Mouse (Mus musculus) liver, adult 2 months (tissue): ENCODE measurements around the gene Fbxw7.

Experiments used
- CTCF ChIP-seq: fragments of 200-500 bp; IDR thresholded peaks from 2 replicates; pipeline ENCODE4 v1.5.1; 2011; ENCODE audit warnings: low read depth, low read length, control low read depth
- POLR2A ChIP-seq: fragments of 200-500 bp; IDR thresholded peaks from 2 replicates; pipeline ENCODE4 v1.6.1; 2011; ENCODE audit warnings: low read length, control low read depth; ENCODE audit not compliant: insufficient read depth; ENCODE audit errors: extremely low read depth

- no peak for TF ChIP-seq CTCF
- no peak for TF ChIP-seq POLR2A
Measured at GRCm38 (mm10) chr3:84813436-84814156, 1.5 kb upstream of the Fbxw7 start.
